Mouse (Mus musculus) cerebellum, adult 11-12 months (tissue): ENCODE measurements around the gene Tmem39a.

ENCODE experiments used
- DNase-seq: peaks from one replicate; pipeline ENCODE4 v3.0.0; 2022

The Tmem39a gene

GRCm38 (mm10) chr16:38591506-38591905, 33.0 kb downstream of the Tmem39a start:
- no peak for DNase-seq

DNA sequence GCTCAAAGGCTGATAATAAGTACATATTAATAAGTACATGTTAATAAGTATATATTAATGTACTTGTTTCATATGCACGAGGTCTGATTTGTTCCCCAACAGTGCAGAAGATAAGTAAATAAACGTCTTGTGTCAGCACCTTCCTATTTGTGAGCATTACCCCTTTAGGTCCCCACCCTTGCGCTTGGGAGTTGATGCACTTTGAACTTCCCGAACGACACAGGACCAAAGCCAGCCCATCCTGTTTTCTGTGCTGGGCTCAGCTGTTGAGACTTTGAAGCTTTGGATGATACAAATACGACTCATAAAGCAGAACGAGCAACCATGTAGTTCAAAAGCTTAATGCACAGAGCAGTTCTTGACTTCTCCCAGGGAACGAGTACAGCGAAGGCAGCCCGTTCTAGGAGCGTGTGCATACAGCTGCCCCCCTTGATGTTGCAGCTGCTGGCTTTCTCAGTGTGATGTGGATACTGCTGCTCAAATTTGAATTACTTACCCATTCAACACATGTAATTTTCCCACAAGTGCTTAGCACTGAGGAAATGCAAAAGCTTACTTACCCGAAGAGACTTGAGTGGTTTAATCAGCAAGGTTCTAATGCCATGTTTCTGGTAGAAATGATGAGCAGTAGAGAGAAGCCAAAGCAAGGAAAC, 33.7 kb downstream of the Tmem39a start:
- DNase-seq: no peak

GRCm38 (mm10) chr16:38592946-38593345, 34.4 kb downstream of the Tmem39a start:
- DNase-seq: no peak

DNA sequence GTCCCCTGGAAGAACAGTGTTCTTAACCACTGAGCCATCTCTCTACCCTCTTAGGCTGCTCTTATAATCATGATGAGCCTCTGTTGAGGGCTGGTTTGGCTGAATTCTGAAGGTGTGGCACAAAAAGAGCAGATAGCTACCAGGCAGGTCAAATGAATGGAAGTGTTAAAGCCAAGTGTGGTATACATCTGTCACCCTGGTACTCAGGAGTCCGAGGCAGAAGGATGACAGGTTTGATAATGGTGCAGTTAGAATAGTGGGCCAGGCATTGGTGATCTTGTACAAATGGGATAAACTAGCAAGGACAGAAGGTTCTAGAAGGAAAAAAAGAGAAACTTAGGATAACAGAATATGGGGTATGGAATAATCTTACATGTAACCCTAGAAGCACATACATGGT, 35.9 kb downstream of the Tmem39a start:
- no peak for DNase-seq

DNA sequence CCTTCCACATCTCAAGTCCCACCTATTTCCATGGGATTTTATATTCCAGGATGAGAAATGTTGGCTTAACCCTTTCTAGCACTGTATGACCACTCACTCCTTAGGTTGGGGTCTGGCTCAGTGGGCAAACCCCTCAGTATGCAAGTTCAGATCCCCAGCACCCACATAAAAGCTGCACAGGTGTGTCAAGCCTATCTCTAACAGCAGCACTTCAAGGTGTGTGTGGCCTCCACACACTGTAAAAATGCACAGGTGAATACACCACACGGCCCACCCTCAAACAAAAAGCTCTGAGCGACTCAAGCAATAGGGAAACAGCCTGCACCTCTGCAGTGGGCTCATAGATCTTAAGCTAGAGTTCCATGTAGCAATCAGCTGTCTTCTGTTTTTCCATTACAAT, 37.6 kb downstream of the Tmem39a start:
- no peak for DNase-seq

DNA sequence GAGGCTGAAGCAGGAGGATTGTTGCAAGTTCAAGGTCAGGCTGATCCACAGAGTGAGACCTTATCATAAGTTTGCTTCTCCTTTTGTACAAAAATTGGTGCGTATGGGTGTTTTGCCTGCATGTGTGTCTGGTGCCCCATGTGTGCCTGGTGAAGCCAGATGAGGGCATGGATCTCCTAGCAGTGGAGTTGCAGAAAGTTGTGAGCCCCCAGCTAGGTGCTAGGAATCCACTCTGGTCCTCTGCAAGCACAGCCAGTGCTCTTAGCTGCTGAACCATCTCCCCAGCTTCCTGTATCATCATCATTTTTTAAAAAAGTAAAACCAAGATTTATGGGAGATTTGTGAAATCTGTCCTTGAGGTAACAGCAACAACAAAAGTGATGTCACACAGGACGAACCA, 38.2 kb downstream of the Tmem39a start:
- no peak for DNase-seq

DNA sequence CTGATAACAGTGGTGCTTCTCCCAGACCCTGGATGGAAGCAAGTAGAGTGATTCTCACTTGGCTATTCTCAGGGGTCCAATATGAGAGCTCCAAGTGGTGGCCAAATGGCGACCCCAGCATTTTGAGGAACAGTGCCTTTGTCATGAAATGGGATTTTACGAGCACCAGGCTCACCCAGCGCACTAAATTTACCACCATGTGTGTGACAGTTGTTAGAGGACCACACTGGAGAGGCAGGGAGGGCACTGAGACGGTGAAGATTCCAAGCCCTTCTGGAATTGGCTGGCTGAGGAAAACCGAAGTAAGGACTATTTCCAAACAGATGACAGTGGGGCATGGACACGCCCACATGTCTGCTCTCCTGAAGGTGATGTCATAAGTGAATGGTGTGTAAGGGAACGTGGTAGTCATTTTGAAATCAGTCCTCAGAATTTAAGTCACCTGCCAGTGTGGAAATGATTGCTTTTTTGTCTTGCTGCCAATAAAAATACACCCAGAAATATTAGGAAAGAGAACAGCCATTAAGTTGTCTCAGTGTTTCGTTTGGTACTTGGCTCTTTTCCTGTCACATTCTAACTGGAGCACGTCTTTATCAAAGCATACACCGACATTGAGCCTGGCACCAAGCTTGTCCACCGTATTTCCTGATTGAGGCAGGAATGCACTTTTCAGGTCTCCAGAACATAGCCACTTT, 40.6 kb downstream of the Tmem39a start:
- DNase-seq: no peak

GRCm38 (mm10) chr16:38602989-38603804, 44.7 kb downstream of the Tmem39a start:
- DNase-seq: peak; percentile 32

DNA sequence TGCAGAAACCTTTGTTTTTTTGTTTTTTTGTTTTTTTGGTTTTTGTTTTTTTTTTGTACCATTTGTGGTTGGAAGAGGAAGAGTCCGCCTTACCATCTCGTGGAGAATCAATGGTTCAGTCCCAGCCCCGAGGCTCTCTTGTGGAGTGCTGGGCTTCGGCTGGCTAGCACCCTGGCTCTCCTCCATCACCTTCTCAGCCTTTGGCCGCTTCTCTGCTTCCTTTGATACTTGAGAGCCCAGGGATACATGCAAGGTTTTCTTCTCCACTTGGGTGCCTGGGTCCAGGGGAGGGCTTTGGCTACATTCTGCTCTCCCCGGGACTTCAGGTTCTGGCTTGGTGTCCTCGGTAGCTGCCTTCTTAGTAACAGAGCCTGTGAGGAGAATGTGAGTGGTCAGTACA, 48.0 kb downstream of the Tmem39a start:
- DNase-seq: no peak

DNA sequence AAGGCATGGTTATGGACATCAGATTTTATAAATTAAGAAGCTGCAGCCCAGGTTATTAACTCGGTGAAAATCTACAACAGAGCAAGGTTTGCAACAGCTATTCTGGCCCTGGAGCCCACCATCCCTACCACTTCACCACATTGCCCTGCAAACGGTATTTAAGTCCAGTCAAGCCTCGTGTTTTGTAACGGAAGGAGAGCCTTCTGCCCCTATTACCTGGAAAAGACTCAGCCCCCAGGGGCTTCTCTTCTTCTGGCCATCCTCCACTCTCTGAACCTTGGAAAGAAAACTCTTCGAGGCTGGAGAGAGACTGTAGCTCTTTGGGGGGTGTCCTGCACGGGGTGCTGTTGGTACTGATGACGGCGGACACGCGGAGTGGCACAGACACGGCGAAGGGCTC, 50.2 kb downstream of the Tmem39a start:
- DNase-seq: no peak

GRCm38 (mm10) chr16:38609092-38609491, 50.6 kb downstream of the Tmem39a start:
- DNase-seq: no peak

- no peak for DNase-seq
Observed at GRCm38 (mm10) chr16:38612646-38613045, 54.1 kb downstream of the Tmem39a start.

GRCm38 (mm10) chr16:38613646-38614045, 55.1 kb downstream of the Tmem39a start:
- DNase-seq: no peak

GRCm38 (mm10) chr16:38617977-38618376, 59.5 kb downstream of the Tmem39a start:
- DNase-seq: no peak

DNA sequence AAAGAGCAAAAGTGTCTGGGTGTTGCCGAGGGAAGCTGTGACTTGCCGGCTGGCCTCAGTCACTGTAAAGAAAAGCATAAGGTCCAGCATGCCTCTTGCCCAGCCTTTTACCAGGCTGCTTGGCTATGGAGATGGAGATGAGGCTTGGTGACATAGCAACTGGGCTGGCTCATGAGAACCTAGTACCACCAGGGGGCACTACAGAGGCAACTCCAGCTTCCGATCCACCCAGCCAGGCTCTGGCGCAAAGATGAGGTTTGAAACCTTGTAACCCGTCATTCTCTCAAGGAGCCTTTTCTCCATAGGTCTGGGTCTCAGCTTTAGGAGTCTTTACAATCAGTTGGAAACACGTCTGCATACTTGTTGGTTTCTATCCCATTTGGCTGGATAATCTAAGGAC, 60.6 kb downstream of the Tmem39a start:
- peak; percentile 25 for DNase-seq

DNA sequence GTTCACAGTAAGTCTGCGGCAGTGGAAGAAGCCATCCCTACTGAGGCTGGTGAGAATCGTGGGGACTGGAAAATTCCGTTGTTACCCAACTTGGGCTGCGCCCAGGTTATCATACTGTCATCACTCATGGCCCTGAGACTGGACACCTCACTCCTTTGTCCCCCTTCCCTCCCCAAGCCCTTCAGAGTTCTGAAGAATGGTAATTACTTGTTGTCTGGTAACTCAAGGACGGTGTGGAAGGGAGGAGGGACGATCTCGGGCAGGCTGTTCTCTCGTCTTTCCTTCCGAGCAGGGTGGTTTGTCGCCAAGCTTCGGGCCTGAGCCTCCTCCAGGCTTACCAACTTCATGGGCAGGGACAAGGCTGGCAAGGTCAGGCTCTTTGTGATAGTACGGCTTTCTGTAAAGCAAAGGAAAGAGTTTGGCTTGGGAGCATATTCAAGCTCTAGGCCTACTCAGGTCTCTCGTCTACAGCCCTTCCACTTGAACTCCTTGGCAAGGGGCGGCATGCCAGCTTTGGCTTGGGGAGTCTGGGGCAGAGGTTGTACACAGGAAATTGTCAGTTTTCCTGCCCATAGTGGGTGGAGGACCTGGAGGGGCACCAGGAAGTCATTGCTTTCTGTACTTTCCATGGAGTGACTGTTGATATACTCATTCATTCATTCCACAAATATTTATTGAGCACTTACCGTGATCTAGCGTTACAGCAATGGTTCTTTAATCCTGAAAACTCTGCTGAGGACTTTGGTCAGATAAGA, 62.4 kb downstream of the Tmem39a start:
- DNase-seq: no peak

GRCm38 (mm10) chr16:38622283-38622682, 63.8 kb downstream of the Tmem39a start:
- no peak for DNase-seq

DNA sequence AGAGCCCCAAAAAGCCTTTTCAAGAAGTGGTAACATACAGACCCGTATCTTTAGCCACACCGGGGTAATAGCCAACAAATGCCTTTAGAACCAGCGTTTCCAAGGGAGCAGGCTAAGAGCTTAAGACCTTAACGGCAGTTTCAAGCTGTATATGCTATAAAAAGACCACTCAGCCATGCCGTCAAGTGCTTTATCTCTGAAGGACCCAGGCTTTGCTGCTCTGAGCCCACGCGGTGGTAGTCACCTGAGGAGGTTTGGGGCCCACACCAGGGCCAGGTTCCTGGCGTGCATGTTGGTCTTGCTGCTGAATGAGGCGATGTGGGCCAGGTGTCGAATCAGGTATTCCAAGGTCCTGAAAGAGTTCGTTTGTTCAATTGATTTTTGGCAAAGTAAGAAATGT, 65.8 kb downstream of the Tmem39a start:
- DNase-seq: no peak

DNA sequence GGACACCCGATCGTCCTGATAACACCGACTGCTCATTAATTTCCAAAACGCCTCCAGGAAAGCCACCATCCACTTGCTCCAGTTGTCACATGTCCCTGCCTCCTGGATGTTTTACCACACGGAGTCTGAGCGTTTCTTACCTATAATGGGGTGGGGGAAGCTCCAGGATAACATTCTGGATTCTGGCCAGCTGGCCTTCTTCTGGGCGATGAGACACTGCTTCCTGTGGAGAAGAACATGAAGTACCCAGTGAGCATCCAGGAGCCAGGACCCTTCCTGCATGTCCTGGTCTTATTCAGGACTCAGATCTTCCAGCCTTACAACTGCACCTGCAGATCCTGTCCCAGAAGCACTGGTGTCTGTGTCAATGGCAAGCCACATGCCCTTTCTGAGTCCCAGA, 66.9 kb downstream of the Tmem39a start:
- no peak for DNase-seq

GRCm38 (mm10) chr16:38625811-38626369, 67.4 kb downstream of the Tmem39a start:
- DNase-seq: no peak

- DNase-seq: no peak
Observed at GRCm38 (mm10) chr16:38632147-38632546, 73.6 kb downstream of the Tmem39a start.

DNA sequence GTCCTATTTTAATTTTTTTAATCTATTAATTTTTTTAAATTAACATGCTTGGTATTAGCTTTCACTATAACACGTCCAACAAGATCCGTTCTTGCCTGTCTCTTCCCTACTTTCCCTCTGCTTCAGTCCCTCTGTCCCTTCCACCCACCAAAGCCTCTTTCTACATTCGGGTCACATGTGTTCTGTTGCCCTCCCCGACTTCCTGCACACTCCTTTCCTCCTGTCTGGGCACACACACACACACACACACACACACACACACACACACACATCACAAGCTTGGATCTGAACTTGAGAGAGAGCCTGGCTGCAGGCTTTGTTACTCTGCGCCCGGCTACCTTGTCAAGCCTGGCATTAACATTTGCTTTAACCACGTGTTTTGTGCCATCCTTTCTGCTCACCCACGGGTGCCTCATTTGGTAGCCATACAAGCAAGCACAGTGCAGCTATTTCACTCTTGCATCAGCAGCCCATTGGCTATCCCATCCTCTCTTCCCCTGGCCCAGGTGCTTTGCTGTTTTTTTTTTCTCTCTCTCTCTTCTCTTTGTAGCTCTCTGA, 77.4 kb downstream of the Tmem39a start:
- no peak for DNase-seq

DNA sequence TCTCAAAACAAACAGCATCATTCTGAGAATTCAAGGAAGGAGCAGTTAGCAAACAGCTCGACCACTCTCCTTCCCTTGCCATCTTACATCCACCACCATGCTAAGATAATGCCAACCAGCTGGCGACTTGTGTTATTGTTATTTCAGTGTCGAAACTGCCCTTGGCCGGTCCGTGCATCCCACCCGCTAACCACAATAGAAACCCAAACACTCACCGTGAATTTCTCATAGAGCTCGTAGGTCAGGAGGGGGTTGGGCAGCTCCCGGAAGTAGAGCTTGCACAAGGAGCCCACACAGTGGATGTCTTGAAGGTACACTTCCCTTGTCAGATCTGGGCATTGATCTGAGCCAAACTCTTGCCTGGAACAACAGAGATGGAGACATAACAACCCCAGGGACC, 78.2 kb downstream of the Tmem39a start:
- no peak for DNase-seq
